Mouse (Mus musculus) heart, embryonic 10.5 days (tissue): ENCODE measurements around the gene Gm49776. TPM values are rescaled to one million over a fixed set of nuclear protein-coding genes. Genes with fewer than 3 reads are reported as not detected.
"Not testable (repeated sequence)": the region's sequence is repeated elsewhere in the genome, so short reads cannot be mapped to it uniquely, and the experiment has no call there.

Experiments
- DNase-seq: peaks from one replicate; pipeline ENCODE4 v3.0.0-alpha.2; 2017; ENCODE audit warnings: low spot score
- H3K27ac ChIP-seq: fragments of 300-500 bp; sonication (generic); 2 replicates; pipeline ENCODE4 v1.5.1; 2016; ENCODE audit warnings: mild to moderate bottlenecking
- H3K27me3 ChIP-seq: fragments of 300-500 bp; sonication (generic); 2 replicates; pipeline ENCODE4 v1.6.1; 2016; ENCODE audit warnings: mild to moderate bottlenecking; ENCODE audit not compliant: poor library complexity, insufficient read depth, severe bottlenecking
- H3K36me3 ChIP-seq: fragments of 300-500 bp; sonication (generic); 2 replicates; pipeline ENCODE4 v1.6.1; 2016; ENCODE audit warnings: mild to moderate bottlenecking, moderate library complexity
- H3K4me1 ChIP-seq: fragments of 300-500 bp; sonication (generic); 2 replicates; pipeline ENCODE4 v1.6.1; 2016; ENCODE audit warnings: mild to moderate bottlenecking
- H3K4me3 ChIP-seq: fragments of 300-500 bp; sonication (generic); 2 replicates; pipeline ENCODE4 v1.5.1; 2016; ENCODE audit warnings: mild to moderate bottlenecking, moderate library complexity
- H3K9me3 ChIP-seq: fragments of 300-500 bp; sonication (generic); 2 replicates; pipeline ENCODE4 v1.6.1; 2016; ENCODE audit warnings: mild to moderate bottlenecking, moderate library complexity
- WGBS: fragments of 180-500 bp; shearing (Covaris S2); methylation state at CpG from one replicate; pipeline ENCODE4 v1.1.7; 2016; 5-methylcytosine and 5-hydroxymethylcytosine counted together
- polyA plus RNA-seq: library from polyadenylated mRNA; unstranded; fragments of >200 nt; fragmentation: Nextera tagmentation; extraction: Ambion mirVana; gene quantifications from 2 replicates; pipeline ENCODE4 v1.2.1, GENCODE M21; 2016

The Gm49776 gene
- polyA plus RNA-seq, result 1.4 and 4.0 TPM in 2 replicates

- Histone ChIP-seq H3K4me1 (no peaks in the 10 kb centered on the region), H3K27ac (no peak within 1 kb of the TSS), H3K4me3 (no peak within 1 kb of the TSS), H3K9me3 (no peaks in the 10 kb centered on the region), H3K36me3 (peaks cover 95% of the 10 kb centered on the region), H3K27me3 (no peaks in the 10 kb centered on the region)
- 93% methylated on average over 2 of the region's 2 CpGs for WGBS
- DNase-seq, result no peak
Measured at GRCm38 (mm10) chr16:18258221-18258620, at the start of gene Gm49776. Gene Gm49776, minus strand, starts transcription at chr16:18258321.

GRCm38 (mm10) chr16:18289614-18290013, 31.5 kb upstream of the Gm49776 start:
- Histone ChIP-seq H3K4me1 (peaks cover 30% of the 10 kb centered on the region), H3K4me3 (peak overlapping the region; percentile 97), H3K27ac (peak overlapping the region; percentile 99), H3K36me3 (peaks cover 22% of the 10 kb centered on the region)
- 4% methylated on average over 10 of the region's 10 CpGs for WGBS
- not testable (repeated sequence) for H3K27me3 ChIP-seq, H3K9me3 ChIP-seq, DNase-seq

- 1% methylated on average over 69 of the region's 71 CpGs for WGBS
- H3K4me1 ChIP-seq, result peaks cover 30% of the 10 kb centered on the region
- peak within 1 kb of the TSS; percentile 97 for H3K4me3 ChIP-seq
- peak; percentile 99 for DNase-seq
- no peaks in the 10 kb centered on the region for H3K27me3 ChIP-seq
- H3K36me3 ChIP-seq, result peaks cover 27% of the 10 kb centered on the region
- H3K9me3 ChIP-seq, result no peaks in the 10 kb centered on the region
- peak within 1 kb of the TSS; percentile 99 for H3K27ac ChIP-seq
Measured at GRCm38 (mm10) chr16:18289067-18289588, 31.0 kb upstream of the Gm49776 start, which contains the start of gene Dgcr8. Gene Dgcr8, minus strand, starts transcription at chr16:18289246.

- no peaks in the 10 kb centered on the region for H3K27me3 ChIP-seq
- H3K9me3 ChIP-seq, result no peaks in the 10 kb centered on the region
- peak overlapping the region; percentile 97 for H3K4me3 ChIP-seq
- H3K36me3 ChIP-seq, result peaks cover 32% of the 10 kb centered on the region
- 2% methylated on average over 30 of the region's 31 CpGs for WGBS
- peak overlapping the region; percentile 99 for H3K27ac ChIP-seq
- DNase-seq, result no peak
- H3K4me1 ChIP-seq, result peaks cover 30% of the 10 kb centered on the region
Measured at GRCm38 (mm10) chr16:18288581-18289061, 30.5 kb upstream of the Gm49776 start.

- Histone ChIP-seq H3K36me3 (peaks cover 37% of the 10 kb centered on the region), H3K9me3 (no peaks in the 10 kb centered on the region), H3K4me1 (peaks cover 30% of the 10 kb centered on the region), H3K27ac (peak overlapping the region; percentile 99), H3K27me3 (no peaks in the 10 kb centered on the region), H3K4me3 (peak overlapping the region; percentile 97)
- DNase-seq, result no peak
- 4% methylated on average over 4 of the region's 4 CpGs for WGBS
Measured at GRCm38 (mm10) chr16:18288166-18288565, 30.0 kb upstream of the Gm49776 start.

- no peaks in the 10 kb centered on the region for H3K27me3 ChIP-seq
- H3K4me1 ChIP-seq, result no peaks in the 10 kb centered on the region
- DNase-seq, result no peak
- peaks cover 96% of the 10 kb centered on the region for H3K36me3 ChIP-seq
- no peak overlapping the region for H3K27ac ChIP-seq
- no peak overlapping the region for H3K4me3 ChIP-seq
- H3K9me3 ChIP-seq, result no peaks in the 10 kb centered on the region
- 86% methylated on average over 2 of the region's 2 CpGs for WGBS
Measured at GRCm38 (mm10) chr16:18275166-18275565, 17.0 kb upstream of the Gm49776 start.

GRCm38 (mm10) chr16:18268182-18268581, 10.1 kb upstream of the Gm49776 start:
- 92% methylated on average over 5 of the region's 5 CpGs for WGBS
- Histone ChIP-seq H3K27me3 (no peaks in the 10 kb centered on the region), H3K9me3 (no peaks in the 10 kb centered on the region), H3K27ac (no peak overlapping the region), H3K4me1 (no peaks in the 10 kb centered on the region), H3K36me3 (peaks cover 97% of the 10 kb centered on the region), H3K4me3 (no peak overlapping the region)
- no peak for DNase-seq

- Histone ChIP-seq H3K4me3 (no peak overlapping the region), H3K4me1 (no peaks in the 10 kb centered on the region), H3K27ac (no peak overlapping the region), H3K9me3 (no peaks in the 10 kb centered on the region), H3K36me3 (peaks cover 94% of the 10 kb centered on the region), H3K27me3 (no peaks in the 10 kb centered on the region)
- 79% methylated on average over 2 of the region's 2 CpGs for WGBS
- no peak for DNase-seq
Measured at GRCm38 (mm10) chr16:18265024-18265423, 6.9 kb upstream of the Gm49776 start.

GRCm38 (mm10) chr16:18253866-18254265, 4.3 kb downstream of the Gm49776 start:
- 80% methylated on average over 1 of the region's 1 CpGs for WGBS

GRCm38 (mm10) chr16:18252736-18253135, 5.4 kb downstream of the Gm49776 start:
- Histone ChIP-seq H3K4me3 (no peak overlapping the region), H3K4me1 (peaks cover 24% of the 10 kb centered on the region), H3K9me3 (no peaks in the 10 kb centered on the region), H3K36me3 (peaks cover 71% of the 10 kb centered on the region), H3K27me3 (no peaks in the 10 kb centered on the region), H3K27ac (no peak overlapping the region)
- 88% methylated on average over 6 of the region's 6 CpGs for WGBS
- no peak for DNase-seq

More at GRCm38 (mm10) chr16:18253866-18254265, 4.3 kb downstream of the Gm49776 start:
- H3K9me3 ChIP-seq, result no peaks in the 10 kb centered on the region
- no peaks in the 10 kb centered on the region for H3K27me3 ChIP-seq
- H3K36me3 ChIP-seq, result peaks cover 81% of the 10 kb centered on the region
- H3K4me1 ChIP-seq, result peaks cover 24% of the 10 kb centered on the region
- H3K4me3 ChIP-seq, result no peak overlapping the region
- no peak for DNase-seq
- no peak overlapping the region for H3K27ac ChIP-seq

- Histone ChIP-seq H3K4me3 (peak overlapping the region; percentile 95), H3K9me3 (no peaks in the 10 kb centered on the region), H3K27me3 (no peaks in the 10 kb centered on the region), H3K27ac (peak overlapping the region; percentile 11; the same call in 1 of the 2 replicates), H3K4me1 (peaks cover 31% of the 10 kb centered on the region), H3K36me3 (peaks cover 63% of the 10 kb centered on the region)
- DNase-seq, result no peak
- WGBS, result 69% methylated on average over 10 of the region's 10 CpGs
Measured at GRCm38 (mm10) chr16:18250828-18251790, 7.0 kb downstream of the Gm49776 start.

GRCm38 (mm10) chr16:18250231-18250630, 7.9 kb downstream of the Gm49776 start:
- Histone ChIP-seq H3K4me1 (peaks cover 31% of the 10 kb centered on the region), H3K27me3 (no peaks in the 10 kb centered on the region), H3K27ac (0 out of 2 replicates have a peak overlapping the region, but pooled peaks have one; percentile 97), H3K4me3 (peak overlapping the region; percentile 95), H3K36me3 (peaks cover 64% of the 10 kb centered on the region), H3K9me3 (no peaks in the 10 kb centered on the region)
- no peak for DNase-seq
- 66% methylated on average over 4 of the region's 4 CpGs for WGBS
